Mouse (Mus musculus): ENCODE measurements around the gene Spry1. TPM values are rescaled to one million over a fixed set of nuclear protein-coding genes. Genes with fewer than 3 reads are reported as not detected.

The Spry1 gene
- polyA plus RNA-seq, 1 experiment from 2014 or later: 39.6 TPM

GRCm38 (mm10) chr3:37673513-37674261, 33.9 kb downstream of the Spry1 start:
- Histone ChIP-seq H3K27me3 (ENCODE audit: insufficient read depth, low read length) (no peaks in the 10 kb centered on the region), H3K4me2 (ENCODE audit: low read length) (no peak overlapping the region), H3K4me1 (replicated peaks; ENCODE audit: insufficient read depth, low read length) (peaks cover 14% of the 10 kb centered on the region), H3K9ac (ENCODE audit: low read depth, low read length) (no peak overlapping the region), H3K4me3 (replicated peaks; ENCODE audit: low read depth, low read length) (no peak overlapping the region), H3K36me3 (ENCODE audit: insufficient read depth, low read length) (no peaks in the 10 kb centered on the region), H3K27ac (no peak overlapping the region), H3K9me3 (replicated peaks; ENCODE audit: low read length) (0 out of 2 replicates have a peak, but pooled peaks cover 13% of the 10 kb centered on the region)
- no peak for TF ChIP-seq CTCF (IDR thresholded peaks at IDR 0.05; ENCODE audit: low read depth)
- ATAC-seq (replicated peaks; ENCODE audit: low FRiP score, low read depth): peak; percentile 36
- WGBS: 52% methylated on average over 13 of the region's 13 CpGs
- DNase-seq (ENCODE audit: low spot score): no peak

GRCm38 (mm10) chr3:37675056-37675525, 35.3 kb downstream of the Spry1 start:
- Histone ChIP-seq H3K9me3 (replicated peaks; ENCODE audit: low read length) (no peaks in the 10 kb centered on the region), H3K9ac (ENCODE audit: low read depth, low read length) (no peak overlapping the region), H3K36me3 (ENCODE audit: insufficient read depth, low read length) (no peaks in the 10 kb centered on the region), H3K4me2 (ENCODE audit: low read length) (no peak overlapping the region), H3K4me3 (replicated peaks; ENCODE audit: low read depth, low read length) (no peak overlapping the region), H3K27ac (no peak overlapping the region), H3K4me1 (replicated peaks; ENCODE audit: insufficient read depth, low read length) (peaks cover 14% of the 10 kb centered on the region), H3K27me3 (ENCODE audit: insufficient read depth, low read length) (no peaks in the 10 kb centered on the region)
- WGBS: 84% methylated on average over 11 of the region's 11 CpGs
- DNase-seq (ENCODE audit: low spot score): no peak
- ATAC-seq (replicated peaks; ENCODE audit: low FRiP score, low read depth): no peak
- no peak for TF ChIP-seq CTCF (IDR thresholded peaks at IDR 0.05; ENCODE audit: low read depth)

DNA sequence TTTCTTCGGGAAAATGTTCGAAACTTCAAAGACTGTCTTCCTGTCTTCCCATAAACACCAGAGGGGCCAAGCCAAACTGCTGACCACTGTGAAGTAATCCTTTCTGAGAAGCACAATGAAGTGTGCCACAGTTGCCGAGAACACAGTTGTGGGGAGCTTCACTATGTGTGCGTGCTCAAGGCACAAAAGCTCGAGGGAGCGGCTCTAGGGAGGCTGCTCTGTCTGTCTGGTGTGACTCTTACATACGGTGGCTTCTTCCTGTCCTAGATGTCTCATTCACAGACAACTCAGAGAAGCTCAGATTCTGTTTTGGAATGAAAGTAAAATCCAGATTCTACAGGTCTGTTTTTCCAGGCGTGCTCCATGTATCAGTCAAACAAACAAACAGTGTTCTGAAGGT, 36.5 kb downstream of the Spry1 start:
- DNase-seq (ENCODE audit: low spot score): no peak
- no peak for TF ChIP-seq CTCF (IDR thresholded peaks at IDR 0.05; ENCODE audit: low read depth)
- peaks cover 14% of the 10 kb centered on the region for H3K4me1 ChIP-seq (replicated peaks; ENCODE audit: insufficient read depth, low read length)
- H3K9ac ChIP-seq (ENCODE audit: low read depth, low read length): no peak overlapping the region
- no peak overlapping the region for H3K4me3 ChIP-seq (replicated peaks; ENCODE audit: low read depth, low read length)
- no peak overlapping the region for H3K27ac ChIP-seq
- H3K27me3 ChIP-seq (ENCODE audit: insufficient read depth, low read length): no peaks in the 10 kb centered on the region
- 83% methylated on average over 8 of the region's 8 CpGs for WGBS
- ATAC-seq (replicated peaks; ENCODE audit: low FRiP score, low read depth): no peak
- H3K9me3 ChIP-seq (replicated peaks; ENCODE audit: low read length): no peaks in the 10 kb centered on the region
- H3K4me2 ChIP-seq (ENCODE audit: low read length): no peak overlapping the region
- H3K36me3 ChIP-seq (ENCODE audit: insufficient read depth, low read length): no peaks in the 10 kb centered on the region

GRCm38 (mm10) chr3:37686219-37686618, 46.5 kb downstream of the Spry1 start:
- no peaks in the 10 kb centered on the region for H3K36me3 ChIP-seq (ENCODE audit: insufficient read depth, low read length)
- H3K4me2 ChIP-seq (ENCODE audit: low read length): no peak overlapping the region
- peak; percentile 60 for DNase-seq (ENCODE audit: low spot score)
- ATAC-seq (replicated peaks; ENCODE audit: low FRiP score, low read depth): no peak
- H3K27me3 ChIP-seq (ENCODE audit: insufficient read depth, low read length): no peaks in the 10 kb centered on the region
- no peak overlapping the region for H3K9ac ChIP-seq (ENCODE audit: low read depth, low read length)
- H3K4me3 ChIP-seq (replicated peaks; ENCODE audit: low read depth, low read length): no peak overlapping the region
- 28% methylated on average over 7 of the region's 7 CpGs for WGBS
- H3K4me1 ChIP-seq (replicated peaks; ENCODE audit: insufficient read depth, low read length): peaks cover 14% of the 10 kb centered on the region; the same call in 1 of the 2 replicates
- H3K9me3 ChIP-seq (replicated peaks; ENCODE audit: low read length): no peaks in the 10 kb centered on the region
- no peak overlapping the region for H3K27ac ChIP-seq
- no peak for TF ChIP-seq CTCF (IDR thresholded peaks at IDR 0.05; ENCODE audit: low read depth)

- DNase-seq (ENCODE audit: low spot score): peak; percentile 20
- Histone ChIP-seq H3K27ac (peak overlapping the region; percentile 52), H3K4me2 (ENCODE audit: low read length) (peak overlapping the region; percentile 51), H3K4me3 (replicated peaks; ENCODE audit: low read depth, low read length) (no peak overlapping the region; the same call in 1 of the 2 replicates), H3K27me3 (ENCODE audit: insufficient read depth, low read length) (no peaks in the 10 kb centered on the region), H3K36me3 (ENCODE audit: insufficient read depth, low read length) (no peaks in the 10 kb centered on the region), H3K9ac (ENCODE audit: low read depth, low read length) (no peak overlapping the region), H3K9me3 (replicated peaks; ENCODE audit: low read length) (no peaks in the 10 kb centered on the region), H3K4me1 (replicated peaks; ENCODE audit: insufficient read depth, low read length) (peaks cover 14% of the 10 kb centered on the region; the same call in 1 of the 2 replicates)
- no peak for TF ChIP-seq CTCF (IDR thresholded peaks at IDR 0.05; ENCODE audit: low read depth)
- no peak for ATAC-seq (replicated peaks; ENCODE audit: low FRiP score, low read depth)
- WGBS: 18% methylated on average over 6 of the region's 6 CpGs
Observed at GRCm38 (mm10) chr3:37686751-37687150, 47.0 kb downstream of the Spry1 start.

GRCm38 (mm10) chr3:37687158-37687980, 47.6 kb downstream of the Spry1 start:
- 31% methylated on average over 28 of the region's 28 CpGs for WGBS

More at GRCm38 (mm10) chr3:37687158-37687980, 47.6 kb downstream of the Spry1 start:
- DNase-seq (ENCODE audit: low spot score) (peak; percentile 50), ATAC-seq (replicated peaks; ENCODE audit: low FRiP score, low read depth) (peak; percentile 67)
- H3K9ac ChIP-seq (ENCODE audit: low read depth, low read length): no peak overlapping the region
- H3K27me3 ChIP-seq (ENCODE audit: insufficient read depth, low read length): no peaks in the 10 kb centered on the region
- no peaks in the 10 kb centered on the region for H3K9me3 ChIP-seq (replicated peaks; ENCODE audit: low read length)
- H3K4me1 ChIP-seq (replicated peaks; ENCODE audit: insufficient read depth, low read length): peaks cover 14% of the 10 kb centered on the region; the same call in 1 of the 2 replicates
- no peak for TF ChIP-seq CTCF (IDR thresholded peaks at IDR 0.05; ENCODE audit: low read depth)
- H3K36me3 ChIP-seq (ENCODE audit: insufficient read depth, low read length): no peaks in the 10 kb centered on the region
- H3K4me2 ChIP-seq (ENCODE audit: low read length): peak overlapping the region; percentile 51
- H3K27ac ChIP-seq: peak overlapping the region; percentile 52
- no peak overlapping the region; the same call in 1 of the 2 replicates for H3K4me3 ChIP-seq (replicated peaks; ENCODE audit: low read depth, low read length)

Data from kidney, postnatal 0 days (tissue).